Mouse (Mus musculus): ENCODE measurements around the gene Col9a1. TPM values are rescaled to one million over a fixed set of nuclear protein-coding genes. Genes with fewer than 3 reads are reported as not detected.

The Col9a1 gene
- polyA plus RNA-seq, 1 experiment from 2014 or later: 81.1 TPM

DNA sequence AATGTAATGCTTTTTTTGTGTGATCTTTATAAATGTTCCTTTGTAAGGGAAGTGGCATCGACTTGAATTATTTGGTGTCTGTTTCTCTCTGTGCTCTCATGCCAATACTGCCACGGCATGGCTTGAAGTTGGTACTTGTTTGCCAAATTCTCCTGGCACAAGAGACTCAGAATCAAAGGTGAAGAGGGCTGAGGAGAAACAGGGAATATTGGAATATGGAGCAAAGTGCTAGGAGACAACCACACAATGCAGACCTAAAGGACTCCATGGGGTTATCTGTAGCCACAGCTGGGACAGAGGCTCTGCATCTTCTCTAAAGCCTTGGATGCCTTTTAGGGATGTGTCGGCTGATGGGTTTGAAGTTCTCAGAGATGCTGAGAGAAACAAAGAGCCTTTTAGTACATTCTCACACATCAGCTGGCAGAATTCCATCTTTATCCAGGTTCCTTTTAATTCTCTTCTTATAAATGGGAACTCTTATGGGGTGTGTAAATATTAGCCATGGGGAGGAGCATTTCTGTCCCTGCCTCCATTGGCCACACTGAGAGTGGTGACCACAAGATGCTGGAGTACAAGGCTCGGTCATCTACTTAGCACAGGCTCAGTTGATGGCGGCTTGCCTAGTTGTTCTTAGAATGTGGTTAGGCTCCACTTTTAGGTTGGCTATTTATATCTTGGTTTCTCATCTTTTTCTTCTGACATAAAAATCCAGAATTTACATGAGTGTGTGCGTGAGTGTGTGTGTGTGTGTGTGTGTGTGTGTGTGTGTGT lies 49.7 kb downstream of the Col9a1 start:
- Histone ChIP-seq H3K4me3 (no peak overlapping the region), H3K4me1 (peaks cover 26% of the 10 kb centered on the region), H3K36me3 (peaks cover 32% of the 10 kb centered on the region), H3K27ac (peak overlapping the region; percentile 31; the same call in 1 of the 2 replicates), H3K9me3 (replicated peaks) (no peaks in the 10 kb centered on the region), H3K27me3 (ENCODE audit: low read depth, poor library complexity, severe bottlenecking) (no peaks in the 10 kb centered on the region)
- 92% methylated on average over 6 of the region's 6 CpGs for WGBS
- no peak for DNase-seq (ENCODE audit: low spot score)

DNA sequence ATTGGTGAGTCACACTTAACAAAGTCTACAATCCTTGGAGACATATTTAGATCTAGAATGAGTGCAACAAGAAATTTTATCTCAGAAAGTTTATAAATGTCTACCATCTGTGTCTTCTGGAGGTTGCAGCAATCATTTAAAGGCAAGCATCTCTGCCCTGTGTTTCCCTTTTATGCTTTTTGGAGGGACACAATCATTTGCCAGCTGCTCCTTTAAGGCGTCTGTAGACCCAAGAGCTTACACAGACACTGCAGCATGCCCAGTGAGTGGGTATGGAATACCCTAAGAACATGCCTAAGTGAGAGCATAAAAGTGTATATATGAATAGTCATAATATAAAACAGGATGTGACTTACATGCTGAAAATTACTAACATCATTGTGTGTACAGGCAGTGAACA lies 52.1 kb downstream of the Col9a1 start:
- 97% methylated on average over 1 of the region's 1 CpGs for WGBS
- H3K4me3 ChIP-seq: no peak overlapping the region
- no peaks in the 10 kb centered on the region for H3K9me3 ChIP-seq (replicated peaks)
- DNase-seq (ENCODE audit: low spot score): no peak
- H3K27ac ChIP-seq: no peak overlapping the region
- peaks cover 26% of the 10 kb centered on the region for H3K4me1 ChIP-seq
- H3K27me3 ChIP-seq (ENCODE audit: low read depth, poor library complexity, severe bottlenecking): 0 out of 2 replicates have a peak, but pooled peaks cover 4% of the 10 kb centered on the region
- peaks cover 19% of the 10 kb centered on the region for H3K36me3 ChIP-seq

DNA sequence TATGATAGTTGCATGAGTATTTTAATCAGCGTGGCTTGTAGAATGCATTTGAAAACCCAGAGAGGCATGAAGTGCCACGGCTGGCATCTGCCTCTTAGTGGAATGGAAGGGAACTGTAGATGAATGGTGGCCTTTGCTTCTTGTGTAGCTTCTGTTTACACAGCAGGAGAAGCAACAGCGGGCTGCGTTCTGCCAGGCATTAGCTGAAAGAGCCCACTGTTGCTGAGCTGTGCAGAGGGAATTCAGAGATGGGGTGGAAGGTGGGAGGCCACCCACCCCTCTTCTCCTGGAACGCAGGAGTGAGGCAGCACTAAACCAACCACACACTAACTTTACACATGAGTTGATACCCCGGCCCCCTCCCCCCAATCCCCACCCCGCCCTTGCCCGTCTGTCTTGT lies 53.0 kb downstream of the Col9a1 start:
- Histone ChIP-seq H3K36me3 (peaks cover 12% of the 10 kb centered on the region; the same call in 1 of the 2 replicates), H3K9me3 (replicated peaks) (no peaks in the 10 kb centered on the region), H3K4me3 (no peak overlapping the region), H3K27ac (no peak overlapping the region), H3K27me3 (ENCODE audit: low read depth, poor library complexity, severe bottlenecking) (peaks cover 12% of the 10 kb centered on the region; the same call in 1 of the 2 replicates), H3K4me1 (peaks cover 26% of the 10 kb centered on the region)
- 59% methylated on average over 8 of the region's 8 CpGs for WGBS
- no peak for DNase-seq (ENCODE audit: low spot score)

DNA sequence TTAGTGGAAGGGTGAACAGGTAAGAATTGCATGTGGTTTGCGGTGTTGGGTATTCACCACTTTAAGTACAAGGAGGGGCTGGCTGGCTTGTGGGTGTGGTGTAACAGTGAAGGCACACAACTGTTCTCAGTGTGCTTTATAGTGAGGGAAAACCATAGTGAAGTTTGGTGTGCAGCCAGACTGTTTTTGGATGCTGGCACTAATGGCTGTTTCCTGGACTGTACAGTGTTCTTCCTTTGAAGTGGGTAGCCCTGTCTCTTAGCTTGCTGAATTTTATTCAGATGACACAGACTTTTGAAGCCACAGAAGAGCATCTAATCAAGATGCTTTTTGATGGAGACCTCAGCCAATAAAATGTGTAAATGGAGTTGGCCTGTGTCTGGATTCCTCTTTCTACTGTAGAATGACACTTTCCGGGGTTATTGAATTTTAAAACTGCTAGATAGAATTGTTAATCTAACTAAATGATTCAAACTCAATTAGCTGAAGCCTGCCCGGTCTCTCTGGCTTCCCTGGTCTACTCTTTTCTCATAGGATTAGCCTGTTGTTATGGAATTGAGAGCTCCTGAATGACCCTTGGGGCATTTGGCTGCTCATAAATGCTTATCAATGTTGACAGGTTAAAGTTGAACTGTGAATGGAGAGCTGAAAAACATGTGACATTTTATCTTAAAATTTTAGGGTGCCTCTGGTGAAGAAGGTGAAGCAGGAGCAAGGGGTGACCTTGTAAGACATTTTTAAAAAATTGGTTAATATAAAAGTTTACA lies 54.3 kb downstream of the Col9a1 start:
- WGBS: 81% methylated on average over 3 of the region's 3 CpGs
- no peaks in the 10 kb centered on the region for H3K9me3 ChIP-seq (replicated peaks)
- peaks cover 12% of the 10 kb centered on the region; the same call in 1 of the 2 replicates for H3K36me3 ChIP-seq

DNA sequence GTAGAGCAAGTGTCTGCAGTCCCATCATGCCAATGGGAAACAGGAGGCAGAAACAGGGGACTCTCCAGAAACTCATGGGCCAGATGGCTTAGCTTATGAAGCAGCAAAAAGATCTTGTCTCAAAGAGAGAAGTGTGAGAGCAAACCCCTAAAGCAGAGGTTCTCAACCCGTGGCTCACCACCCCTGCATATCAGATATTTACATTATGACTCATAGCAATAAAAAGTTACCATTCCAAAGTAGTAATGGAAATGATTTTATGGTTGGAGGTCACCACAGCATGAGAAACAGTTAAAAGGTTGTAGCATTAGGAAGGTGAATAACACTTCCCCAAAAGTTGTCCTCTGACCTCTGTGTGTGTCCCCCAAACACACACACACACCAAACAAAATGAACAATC lies 58.9 kb downstream of the Col9a1 start:
- DNase-seq (ENCODE audit: low spot score): no peak
- Histone ChIP-seq H3K9me3 (replicated peaks) (no peaks in the 10 kb centered on the region), H3K4me3 (no peak overlapping the region), H3K36me3 (peaks cover 7% of the 10 kb centered on the region; the same call in 1 of the 2 replicates), H3K27ac (no peak overlapping the region), H3K27me3 (ENCODE audit: low read depth, poor library complexity, severe bottlenecking) (peaks cover 24% of the 10 kb centered on the region), H3K4me1 (peaks cover 30% of the 10 kb centered on the region)
- WGBS: 77% methylated on average over 1 of the region's 1 CpGs

More for the DNA sequence above, 54.3 kb downstream of the Col9a1 start:
- no peak overlapping the region for H3K4me3 ChIP-seq
- peaks cover 13% of the 10 kb centered on the region for H3K4me1 ChIP-seq
- H3K27ac ChIP-seq: no peak overlapping the region
- no peak for DNase-seq (ENCODE audit: low spot score)
- peaks cover 13% of the 10 kb centered on the region; the same call in 1 of the 2 replicates for H3K27me3 ChIP-seq (ENCODE audit: low read depth, poor library complexity, severe bottlenecking)

DNA sequence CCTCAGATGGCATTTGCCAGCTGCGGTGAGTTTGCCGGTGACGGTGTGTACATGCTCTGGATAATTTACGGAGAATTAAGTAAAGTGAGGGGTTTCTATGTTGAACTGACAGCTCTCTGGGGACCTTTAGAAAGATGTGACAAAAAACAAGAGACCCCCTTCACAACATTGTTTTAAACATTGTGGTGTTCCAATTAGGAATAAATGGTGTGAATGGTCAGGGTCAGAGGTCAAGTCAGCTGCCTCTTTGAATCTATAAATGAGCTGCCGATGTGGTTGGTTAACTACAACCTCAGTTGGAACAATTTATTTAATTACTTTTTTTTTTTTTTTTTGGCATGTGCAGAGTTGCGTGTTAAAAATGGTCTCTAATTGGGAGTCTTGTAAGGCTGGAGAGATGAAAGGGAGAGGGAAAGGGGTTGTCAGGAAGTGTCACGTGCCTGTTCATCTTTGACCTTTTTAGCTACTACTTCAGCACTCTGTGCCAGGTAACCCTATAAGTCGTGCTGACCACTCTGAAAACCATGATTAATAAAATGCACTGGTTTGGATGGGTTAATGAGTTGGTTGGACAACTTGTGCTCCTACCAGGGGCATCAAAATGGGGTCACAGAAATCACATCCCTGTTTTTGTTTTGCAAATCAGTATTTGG lies 62.8 kb downstream of the Col9a1 start:
- peaks cover 34% of the 10 kb centered on the region for H3K4me1 ChIP-seq
- no peak for DNase-seq (ENCODE audit: low spot score)
- peak overlapping the region; percentile 42; the same call in 1 of the 2 replicates for H3K27ac ChIP-seq
- no peaks in the 10 kb centered on the region for H3K9me3 ChIP-seq (replicated peaks)
- no peak overlapping the region for H3K4me3 ChIP-seq
- WGBS: 32% methylated on average over 8 of the region's 8 CpGs
- peaks cover 29% of the 10 kb centered on the region for H3K27me3 ChIP-seq (ENCODE audit: low read depth, poor library complexity, severe bottlenecking)
- H3K36me3 ChIP-seq: peaks cover 5% of the 10 kb centered on the region; the same call in 1 of the 2 replicates

DNA sequence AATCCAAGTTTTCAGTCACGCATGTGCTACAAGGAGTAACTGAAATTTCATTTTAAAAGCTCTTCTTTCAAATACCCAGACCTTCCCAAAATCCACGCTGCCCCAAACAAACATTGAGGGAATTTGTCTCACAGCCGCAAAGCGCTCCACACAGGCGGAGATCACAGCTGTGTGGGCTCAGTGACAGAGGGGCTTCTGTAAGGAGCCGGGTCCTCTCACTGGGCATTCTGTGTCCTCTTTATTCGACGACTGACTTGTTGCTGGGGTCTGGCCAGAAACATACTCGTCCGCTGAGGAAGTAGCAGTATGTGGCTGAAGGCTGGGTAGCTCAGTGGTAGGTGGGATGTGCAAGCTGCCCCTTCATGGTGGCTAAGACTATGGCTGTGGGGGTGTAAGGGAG lies 67.5 kb downstream of the Col9a1 start:
- H3K9me3 ChIP-seq (replicated peaks): no peaks in the 10 kb centered on the region
- peaks cover 16% of the 10 kb centered on the region; the same call in 1 of the 2 replicates for H3K27me3 ChIP-seq (ENCODE audit: low read depth, poor library complexity, severe bottlenecking)
- H3K4me3 ChIP-seq: no peak overlapping the region
- WGBS: 90% methylated on average over 10 of the region's 10 CpGs
- H3K27ac ChIP-seq: no peak overlapping the region
- no peak for DNase-seq (ENCODE audit: low spot score)
- peaks cover 21% of the 10 kb centered on the region for H3K4me1 ChIP-seq
- no peaks in the 10 kb centered on the region; the same call in 1 of the 2 replicates for H3K36me3 ChIP-seq

DNA sequence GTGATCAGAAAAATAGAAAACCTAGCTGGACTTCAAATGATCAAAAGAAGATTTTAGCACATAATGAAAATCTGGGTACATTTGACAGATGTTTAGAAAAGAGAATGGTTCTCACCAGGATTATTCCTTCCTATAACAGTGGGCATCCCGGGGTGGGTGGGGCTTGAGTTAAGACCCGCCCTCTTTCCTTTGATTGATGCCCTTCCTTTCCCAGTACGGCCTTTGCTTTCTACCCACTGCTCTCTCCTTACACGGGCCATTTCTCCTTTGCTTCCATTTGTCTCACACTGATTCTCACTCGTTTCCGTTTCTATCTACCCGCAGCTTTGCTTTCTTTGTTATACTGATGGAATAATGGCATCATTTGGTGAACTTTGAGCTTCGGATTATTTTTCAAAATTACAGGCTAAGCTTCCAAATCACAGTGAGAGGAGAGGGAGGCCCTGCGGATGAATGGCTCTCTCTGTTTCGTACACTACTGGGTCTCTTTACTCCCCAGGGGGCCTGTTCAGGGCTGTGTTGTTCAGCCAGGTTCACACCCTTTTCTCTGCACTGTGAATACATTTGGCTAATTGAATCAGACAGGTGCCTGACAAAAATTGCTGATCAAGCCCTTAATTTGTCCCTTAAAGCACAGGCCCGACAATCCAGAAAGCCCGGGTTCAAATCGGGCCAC lies 68.4 kb downstream of the Col9a1 start:
- DNase-seq (ENCODE audit: low spot score): no peak
- no peak overlapping the region for H3K27ac ChIP-seq
- H3K9me3 ChIP-seq (replicated peaks): no peaks in the 10 kb centered on the region
- H3K36me3 ChIP-seq: no peaks in the 10 kb centered on the region; the same call in 1 of the 2 replicates
- peaks cover 16% of the 10 kb centered on the region; the same call in 1 of the 2 replicates for H3K27me3 ChIP-seq (ENCODE audit: low read depth, poor library complexity, severe bottlenecking)
- H3K4me1 ChIP-seq: peaks cover 12% of the 10 kb centered on the region
- 75% methylated on average over 13 of the region's 13 CpGs for WGBS
- H3K4me3 ChIP-seq: no peak overlapping the region

DNA sequence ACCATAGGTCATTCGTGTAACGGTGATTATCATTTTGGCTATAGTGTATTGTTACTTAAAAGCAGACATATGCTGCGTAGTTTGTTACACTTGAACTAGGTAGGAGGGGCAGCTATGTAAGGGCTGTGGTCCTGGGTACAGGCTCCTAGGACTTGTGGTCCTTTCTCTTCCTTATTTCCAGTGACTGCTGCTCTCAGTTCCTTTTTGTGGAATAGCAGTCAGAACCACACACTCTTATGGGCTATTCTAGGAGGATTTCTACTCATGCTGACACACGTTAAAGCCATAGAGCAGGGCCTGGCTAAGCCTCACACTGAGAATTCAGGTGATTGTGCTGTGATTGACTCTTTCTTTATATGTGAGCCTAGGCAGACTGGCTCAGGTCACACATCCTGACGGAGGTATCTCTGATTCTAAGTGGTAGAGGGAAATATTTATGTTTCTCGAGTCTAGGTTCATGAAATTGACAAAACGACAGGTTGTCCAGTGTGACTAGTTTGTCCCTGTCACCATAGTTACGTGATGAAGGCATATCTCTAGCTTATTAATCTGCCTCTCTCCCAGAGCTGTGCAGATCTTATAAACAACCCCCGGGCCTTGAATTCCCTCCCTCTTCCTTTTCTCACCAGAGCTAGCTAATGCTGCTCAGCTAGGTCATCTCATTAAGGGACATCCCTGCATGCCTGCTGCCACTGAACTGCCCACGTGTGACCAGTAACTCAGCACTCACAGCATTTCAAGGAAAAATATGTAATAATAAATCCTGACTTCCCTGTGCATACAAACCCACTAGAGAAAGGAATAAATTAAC lies 71.1 kb downstream of the Col9a1 start:
- no peak overlapping the region for H3K4me3 ChIP-seq
- peaks cover 4% of the 10 kb centered on the region; the same call in 1 of the 2 replicates for H3K36me3 ChIP-seq
- no peak for DNase-seq (ENCODE audit: low spot score)
- no peak overlapping the region for H3K27ac ChIP-seq
- H3K27me3 ChIP-seq (ENCODE audit: low read depth, poor library complexity, severe bottlenecking): no peaks in the 10 kb centered on the region
- H3K4me1 ChIP-seq: peaks cover 3% of the 10 kb centered on the region; the same call in 1 of the 2 replicates
- 84% methylated on average over 10 of the region's 10 CpGs for WGBS
- H3K9me3 ChIP-seq (replicated peaks): no peaks in the 10 kb centered on the region

DNA sequence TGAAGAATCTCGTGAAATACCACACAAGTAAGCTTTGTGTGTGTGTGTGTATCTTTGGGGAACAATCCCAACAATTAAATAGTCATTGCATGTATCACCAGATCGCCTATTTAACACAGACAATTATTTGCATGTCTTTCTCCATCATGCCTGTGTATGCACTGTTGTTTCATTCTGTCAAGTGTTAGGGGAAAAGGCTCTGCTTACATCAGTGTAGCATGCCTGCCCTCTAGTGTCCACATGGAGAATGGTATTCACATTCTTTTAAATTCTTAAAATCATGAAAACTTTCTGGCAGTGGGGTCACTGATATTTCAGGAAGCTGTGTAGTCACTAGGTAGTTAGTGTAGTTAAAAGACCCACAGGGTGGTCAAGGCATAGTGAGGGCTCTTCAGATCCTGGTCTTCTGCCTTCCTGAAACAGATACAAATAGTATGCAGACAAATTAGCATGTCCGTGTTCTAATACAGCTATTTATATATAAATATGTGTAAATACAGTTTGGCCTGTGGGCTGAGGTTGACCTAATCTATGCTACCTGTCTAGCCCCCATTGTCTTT lies 71.8 kb downstream of the Col9a1 start:
- peaks cover 3% of the 10 kb centered on the region; the same call in 1 of the 2 replicates for H3K4me1 ChIP-seq
- H3K9me3 ChIP-seq (replicated peaks): no peaks in the 10 kb centered on the region
- peaks cover 4% of the 10 kb centered on the region; the same call in 1 of the 2 replicates for H3K36me3 ChIP-seq
- WGBS: 58% methylated on average over 3 of the region's 3 CpGs
- no peaks in the 10 kb centered on the region for H3K27me3 ChIP-seq (ENCODE audit: low read depth, poor library complexity, severe bottlenecking)
- no peak for DNase-seq (ENCODE audit: low spot score)
- no peak overlapping the region for H3K27ac ChIP-seq
- no peak overlapping the region for H3K4me3 ChIP-seq

DNA sequence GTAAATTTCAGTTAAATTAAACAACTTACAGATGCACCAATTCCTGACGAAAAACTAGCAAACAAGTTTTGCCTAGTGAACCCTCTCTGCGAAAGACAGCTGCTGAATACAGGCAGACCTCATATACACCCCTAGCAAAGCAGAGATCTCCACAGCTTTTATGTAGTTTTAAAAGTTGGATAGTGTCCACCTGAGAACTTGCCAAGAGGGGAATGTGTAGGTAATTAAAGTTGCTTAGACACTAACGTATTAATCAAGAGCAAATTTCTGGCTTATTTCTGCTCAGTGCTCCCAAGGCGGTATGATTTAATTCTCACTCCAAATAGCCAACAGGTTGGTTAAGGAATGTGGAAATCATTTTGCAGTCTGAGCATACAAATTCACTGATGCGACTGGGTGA lies 80.6 kb downstream of the Col9a1 start:
- Histone ChIP-seq H3K9me3 (replicated peaks) (no peaks in the 10 kb centered on the region), H3K27ac (no peak overlapping the region), H3K36me3 (no peaks in the 10 kb centered on the region), H3K4me3 (no peak overlapping the region), H3K4me1 (peaks cover 7% of the 10 kb centered on the region; the same call in 1 of the 2 replicates), H3K27me3 (ENCODE audit: low read depth, poor library complexity, severe bottlenecking) (no peaks in the 10 kb centered on the region)
- DNase-seq (ENCODE audit: low spot score): no peak
- WGBS: 83% methylated on average over 5 of the region's 5 CpGs

Measured in limb, embryonic 10.5 days (tissue).